Mouse (Mus musculus): Measurements from ENCODE around the gene Xbp1.
"Not testable (repeated sequence)": the region's sequence is repeated elsewhere in the genome, so short reads cannot be mapped to it uniquely, and the experiment has no call there.

Gene Xbp1

GRCm38 (mm10) chr11:5528841-5529240 is 8.4 kb downstream of the Xbp1 start:
- no peak for DNase-seq (ENCODE audit: low read depth, low spot score)

- no peak for DNase-seq (ENCODE audit: low read depth, low spot score)
Measured at GRCm38 (mm10) chr11:5530172-5530571, 9.7 kb downstream of the Xbp1 start.

- DNase-seq (ENCODE audit: low read depth, low spot score) = no peak
Measured at GRCm38 (mm10) chr11:5530717-5531116, 10.3 kb downstream of the Xbp1 start.

- no peak for DNase-seq (ENCODE audit: low read depth, low spot score)
Measured at GRCm38 (mm10) chr11:5533108-5533507, 12.6 kb downstream of the Xbp1 start.

- not testable (repeated sequence) for DNase-seq (ENCODE audit: low read depth, low spot score)
Measured at GRCm38 (mm10) chr11:5537454-5537853, 17.0 kb downstream of the Xbp1 start.

- DNase-seq (ENCODE audit: low read depth, low spot score) = no peak
Measured at GRCm38 (mm10) chr11:5540331-5540730, 19.9 kb downstream of the Xbp1 start.

- DNase-seq (ENCODE audit: low read depth, low spot score) = no peak
Measured at GRCm38 (mm10) chr11:5541230-5541798, 20.9 kb downstream of the Xbp1 start.

- peak; percentile 99 for DNase-seq (ENCODE audit: low read depth, low spot score)
Measured at GRCm38 (mm10) chr11:5541799-5542481, 21.5 kb downstream of the Xbp1 start, which contains the start of gene Ccdc117. TSS of gene Ccdc117 (minus strand) at chr11:5542187.

GRCm38 (mm10) chr11:5542482-5543185 is 22.2 kb downstream of the Xbp1 start:
- DNase-seq (ENCODE audit: low read depth, low spot score) = no peak

- no peak for DNase-seq (ENCODE audit: low read depth, low spot score)
Measured at GRCm38 (mm10) chr11:5543281-5543680, 22.8 kb downstream of the Xbp1 start.

GRCm38 (mm10) chr11:5544709-5545108 is 24.2 kb downstream of the Xbp1 start:
- not testable (repeated sequence) for DNase-seq (ENCODE audit: low read depth, low spot score)

- no peak for DNase-seq (ENCODE audit: low read depth, low spot score)
Measured at GRCm38 (mm10) chr11:5545457-5545856, 25.0 kb downstream of the Xbp1 start.

- no peak for DNase-seq (ENCODE audit: low read depth, low spot score)
Measured at GRCm38 (mm10) chr11:5546693-5547092, 26.2 kb downstream of the Xbp1 start.

- DNase-seq (ENCODE audit: low read depth, low spot score) = no peak
Measured at GRCm38 (mm10) chr11:5551430-5551829, 31.0 kb downstream of the Xbp1 start.

- no peak for DNase-seq (ENCODE audit: low read depth, low spot score)
Measured at GRCm38 (mm10) chr11:5551931-5552330, 31.5 kb downstream of the Xbp1 start.

- DNase-seq (ENCODE audit: low read depth, low spot score) = no peak
Measured at GRCm38 (mm10) chr11:5560273-5560672, 39.8 kb downstream of the Xbp1 start.

- peak; percentile 7 for DNase-seq (ENCODE audit: low read depth, low spot score)
Measured at GRCm38 (mm10) chr11:5562625-5563268, 42.3 kb downstream of the Xbp1 start.

GRCm38 (mm10) chr11:5563898-5564297 is 43.4 kb downstream of the Xbp1 start:
- no peak for DNase-seq (ENCODE audit: low read depth, low spot score)

GRCm38 (mm10) chr11:5565596-5565995 is 45.1 kb downstream of the Xbp1 start:
- no peak for DNase-seq (ENCODE audit: low read depth, low spot score)

- DNase-seq (ENCODE audit: low read depth, low spot score) = no peak
Measured at GRCm38 (mm10) chr11:5566506-5566905, 46.0 kb downstream of the Xbp1 start.

- no peak for DNase-seq (ENCODE audit: low read depth, low spot score)
Measured at GRCm38 (mm10) chr11:5567654-5568053, 47.2 kb downstream of the Xbp1 start.

- DNase-seq (ENCODE audit: low read depth, low spot score) = no peak
Measured at GRCm38 (mm10) chr11:5568082-5568481, 47.6 kb downstream of the Xbp1 start.
